Mouse (Mus musculus) midbrain, embryonic 14.5 days (tissue): ENCODE results near the gene Frmd6. TPM values are rescaled to one million over a fixed set of nuclear protein-coding genes. Genes with fewer than 3 reads are reported as not detected.
A peak's percentile ranks its signal among the peaks of the same experiment; 100 is the strongest.

Experiments
- ATAC-seq: fragments of 200-750 bp; cut with Nextera tagmentation; 2 replicates; pipeline ENCODE4 v1.8.0; 2017; ENCODE audit warnings: moderate number of reproducible peaks, moderate library complexity; ENCODE audit not compliant: low FRiP score, low TSS enrichment
- DNase-seq: peaks from one replicate; pipeline ENCODE4 v3.0.0-alpha.2; 2015
- H3K27ac ChIP-seq: fragments of 300-500 bp; sonication (generic); replicated peaks from 2 replicates; pipeline ENCODE4 v1.5.1; 2014; ENCODE audit warnings: mild to moderate bottlenecking, low read depth, low read length, moderate library complexity
- H3K27me3 ChIP-seq: fragments of 300-500 bp; sonication (generic); 2 replicates; pipeline ENCODE4 v1.6.1; 2014; ENCODE audit warnings: low read length, control low read depth, mixed read lengths; ENCODE audit not compliant: control insufficient read depth, insufficient read depth
- H3K36me3 ChIP-seq: fragments of 300-500 bp; sonication (generic); 2 replicates; pipeline ENCODE4 v1.6.1; 2014; ENCODE audit warnings: low read length, control low read depth; ENCODE audit not compliant: control insufficient read depth, insufficient read depth
- H3K4me1 ChIP-seq: fragments of 300-500 bp; sonication (generic); 2 replicates; pipeline ENCODE4 v1.6.1; 2014; ENCODE audit warnings: mild to moderate bottlenecking, antibody characterized with exemption, low read length, control low read depth; ENCODE audit not compliant: control insufficient read depth, insufficient read depth
- H3K4me2 ChIP-seq: fragments of 300-500 bp; sonication (generic); 2 replicates; pipeline ENCODE4 v1.6.1; 2014; ENCODE audit warnings: mild to moderate bottlenecking, low read length, moderate library complexity
- H3K4me3 ChIP-seq: fragments of 300-500 bp; sonication (generic); replicated peaks from 2 replicates; pipeline ENCODE4 v1.5.1; 2014; ENCODE audit warnings: low read depth, low read length
- H3K9ac ChIP-seq: fragments of 300-500 bp; sonication (generic); replicated peaks from 2 replicates; pipeline ENCODE4 v1.6.1; 2014; ENCODE audit warnings: mild to moderate bottlenecking, low read length, moderate library complexity
- H3K9me3 ChIP-seq: fragments of 300-500 bp; sonication (generic); 2 replicates; pipeline ENCODE4 v1.6.1; 2016; ENCODE audit warnings: low read length, control low read depth, mixed read lengths; ENCODE audit not compliant: control insufficient read depth
- WGBS: fragments of 180-500 bp; shearing (Covaris S2); extraction: QIAGEN DNeasy Blood & Tissue Kit; methylation state at CpG from one replicate; pipeline ENCODE4 v1.1.7; 2014; 5-methylcytosine and 5-hydroxymethylcytosine counted together
- polyA plus RNA-seq: library from polyadenylated mRNA; unstranded; fragments of >200 nt; fragmentation: Nextera tagmentation; extraction: Ambion mirVana; gene quantifications from 2 replicates; pipeline ENCODE4 v1.2.1, GENCODE M21; 2014

Frmd6 gene
- polyA plus RNA-seq, result 5.9 and 11.0 TPM in 2 replicates

GRCm38 (mm10) chr12:70824729-70825650 lies at the start of gene Frmd6:
TSS of gene Frmd6 (plus strand) at chr12:70825514.
- Histone ChIP-seq H3K4me3 (peak within 1 kb of the TSS; percentile 67), H3K36me3 (no peaks in the 10 kb centered on the region), H3K27ac (peak within 1 kb of the TSS; percentile 88), H3K4me1 (peaks cover 19% of the 10 kb centered on the region), H3K9me3 (no peaks in the 10 kb centered on the region), H3K9ac (peak within 1 kb of the TSS; percentile 68), H3K27me3 (no peaks in the 10 kb centered on the region), H3K4me2 (peak within 1 kb of the TSS; percentile 80)
- WGBS, result under 1% methylated on average over 72 of the region's 75 CpGs
- DNase-seq, result peak; percentile 95
- peak; percentile 93 for ATAC-seq

GRCm38 (mm10) chr12:70775609-70776008 lies 49.7 kb upstream of the Frmd6 start:
- no peak overlapping the region for H3K9ac ChIP-seq
- no peaks in the 10 kb centered on the region for H3K9me3 ChIP-seq
- H3K4me2 ChIP-seq, result no peak overlapping the region
- no peaks in the 10 kb centered on the region for H3K36me3 ChIP-seq
- no peak for DNase-seq
- H3K4me3 ChIP-seq, result no peak overlapping the region
- H3K27ac ChIP-seq, result no peak overlapping the region
- no peaks in the 10 kb centered on the region for H3K27me3 ChIP-seq
- 97% methylated on average over 8 of the region's 8 CpGs for WGBS
- ATAC-seq, result no peak
- no peaks in the 10 kb centered on the region; the same call in 1 of the 2 replicates for H3K4me1 ChIP-seq

DNA sequence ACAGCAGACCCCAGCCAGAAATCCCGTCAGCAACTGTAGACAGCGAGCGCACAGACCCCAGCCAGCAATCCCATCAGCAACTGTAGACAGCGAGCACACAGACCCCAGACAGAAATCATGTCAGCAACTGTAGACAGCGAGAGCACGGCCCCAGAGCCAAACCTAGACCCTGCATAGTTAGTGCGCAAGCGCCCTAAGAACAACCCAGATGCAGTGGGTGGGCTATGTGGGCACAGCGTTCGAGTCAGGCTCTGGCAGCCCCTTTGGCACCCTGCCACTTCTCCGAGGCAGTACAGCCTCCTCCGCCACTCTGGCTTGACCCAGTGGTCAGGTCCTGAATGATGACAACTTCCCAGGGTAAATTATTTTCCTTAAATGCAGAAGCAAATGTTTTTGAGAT lies 48.6 kb upstream of the Frmd6 start:
- DNase-seq (no peak), ATAC-seq (no peak)
- Histone ChIP-seq H3K4me1 (no peaks in the 10 kb centered on the region; the same call in 1 of the 2 replicates), H3K27ac (no peak overlapping the region), H3K4me3 (no peak overlapping the region), H3K4me2 (no peak overlapping the region), H3K9me3 (no peaks in the 10 kb centered on the region), H3K9ac (no peak overlapping the region), H3K36me3 (no peaks in the 10 kb centered on the region), H3K27me3 (no peaks in the 10 kb centered on the region)
- WGBS, result 85% methylated on average over 12 of the region's 12 CpGs

- H3K4me3 ChIP-seq, result no peak overlapping the region
- DNase-seq, result no peak
- no peaks in the 10 kb centered on the region for H3K36me3 ChIP-seq
- H3K9ac ChIP-seq, result no peak overlapping the region
- H3K4me2 ChIP-seq, result no peak overlapping the region
- no peaks in the 10 kb centered on the region for H3K9me3 ChIP-seq
- 72% methylated on average over 5 of the region's 5 CpGs for WGBS
- H3K4me1 ChIP-seq, result peaks cover under 1% of the 10 kb centered on the region
- no peaks in the 10 kb centered on the region for H3K27me3 ChIP-seq
- ATAC-seq, result no peak
- peak overlapping the region; percentile 28; the same call in 1 of the 2 replicates for H3K27ac ChIP-seq
Measured at GRCm38 (mm10) chr12:70777466-70777865, 47.8 kb upstream of the Frmd6 start.

GRCm38 (mm10) chr12:70777866-70778265 lies 47.4 kb upstream of the Frmd6 start:
- ATAC-seq (no peak), DNase-seq (no peak)
- Histone ChIP-seq H3K4me2 (no peak overlapping the region), H3K36me3 (no peaks in the 10 kb centered on the region), H3K27me3 (no peaks in the 10 kb centered on the region), H3K4me3 (no peak overlapping the region), H3K27ac (peak overlapping the region; percentile 28; the same call in 1 of the 2 replicates), H3K4me1 (peaks cover 4% of the 10 kb centered on the region), H3K9me3 (no peaks in the 10 kb centered on the region), H3K9ac (no peak overlapping the region)

DNA sequence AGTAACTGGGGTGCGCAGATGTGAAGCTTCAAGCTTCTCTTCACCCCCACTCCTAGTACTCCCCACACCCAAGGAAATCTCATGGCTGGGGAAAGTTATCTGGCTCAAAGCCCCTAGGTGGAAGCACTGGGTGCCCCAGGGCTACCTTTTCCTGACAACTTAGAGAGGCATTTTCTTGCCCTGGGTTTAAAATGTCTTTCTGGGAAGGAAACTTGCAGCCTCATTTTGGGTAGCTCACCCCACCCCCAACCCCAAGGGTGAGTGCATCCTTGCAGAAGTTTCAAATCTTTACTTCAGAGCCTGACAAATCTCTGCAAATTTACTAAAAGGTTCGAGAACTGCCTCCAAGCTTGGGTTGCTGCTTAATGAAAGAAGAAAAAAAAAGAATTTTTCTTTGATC lies 47.0 kb upstream of the Frmd6 start:
- Histone ChIP-seq H3K4me3 (no peak overlapping the region), H3K9ac (no peak overlapping the region), H3K4me1 (peaks cover 8% of the 10 kb centered on the region), H3K36me3 (no peaks in the 10 kb centered on the region), H3K27me3 (no peaks in the 10 kb centered on the region), H3K4me2 (no peak overlapping the region), H3K27ac (no peak overlapping the region), H3K9me3 (no peaks in the 10 kb centered on the region)
- ATAC-seq (no peak), DNase-seq (peak; percentile 19)
- 60% methylated on average over 2 of the region's 2 CpGs for WGBS

DNA sequence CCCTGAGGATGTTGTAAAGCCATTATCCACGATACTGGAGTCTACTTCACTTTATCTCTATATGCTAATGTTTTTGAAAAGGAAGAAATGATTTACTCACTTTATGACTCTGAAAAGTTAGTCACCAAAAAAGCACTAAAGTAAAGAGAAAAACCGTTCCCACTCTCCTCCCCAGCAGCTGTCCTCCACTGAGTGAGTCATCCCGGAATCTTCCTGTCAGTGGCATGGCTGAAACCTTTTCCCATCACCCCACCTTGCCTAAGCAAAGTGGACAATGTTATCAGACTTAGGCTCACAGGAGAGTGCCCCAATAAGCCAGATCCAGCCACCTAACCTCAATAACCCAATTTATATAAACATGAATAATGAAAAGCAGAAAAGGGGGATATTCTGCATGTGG lies 46.6 kb upstream of the Frmd6 start:
- 57% methylated on average over 3 of the region's 3 CpGs for WGBS
- Histone ChIP-seq H3K27ac (no peak overlapping the region), H3K4me3 (no peak overlapping the region), H3K9ac (no peak overlapping the region), H3K4me1 (peaks cover 10% of the 10 kb centered on the region), H3K27me3 (no peaks in the 10 kb centered on the region), H3K4me2 (no peak overlapping the region), H3K9me3 (no peaks in the 10 kb centered on the region), H3K36me3 (no peaks in the 10 kb centered on the region)
- DNase-seq, result no peak
- ATAC-seq, result no peak

DNA sequence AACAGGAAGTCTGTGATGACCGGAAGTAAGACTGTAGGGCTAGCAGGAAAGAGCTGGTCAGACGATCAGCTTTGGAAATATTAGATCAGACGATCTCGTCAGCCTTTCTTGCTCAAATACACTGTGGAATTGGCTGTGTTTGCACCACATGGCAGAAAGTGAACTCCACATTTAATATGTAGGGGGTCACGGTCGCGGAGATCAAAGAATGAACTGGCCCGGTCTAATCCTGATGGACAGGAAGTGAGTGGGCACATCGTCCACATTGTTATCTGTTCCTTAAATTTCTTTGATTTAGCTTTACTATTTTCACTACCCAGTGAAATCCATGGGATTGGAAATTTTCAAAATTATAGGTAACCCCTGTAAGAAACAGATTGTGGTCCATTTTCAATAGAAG lies 42.3 kb upstream of the Frmd6 start:
- no peaks in the 10 kb centered on the region for H3K36me3 ChIP-seq
- ATAC-seq (no peak), DNase-seq (peak; percentile 41)
- H3K4me2 ChIP-seq, result peak overlapping the region; percentile 39
- no peak overlapping the region for H3K9ac ChIP-seq
- H3K4me1 ChIP-seq, result peaks cover 10% of the 10 kb centered on the region
- no peak overlapping the region for H3K27ac ChIP-seq
- H3K27me3 ChIP-seq, result no peaks in the 10 kb centered on the region
- H3K4me3 ChIP-seq, result peak overlapping the region; percentile 4
- 11% methylated on average over 9 of the region's 9 CpGs for WGBS
- no peaks in the 10 kb centered on the region for H3K9me3 ChIP-seq
